Mouse (Mus musculus) erythroblast, embryonic 14.5 days (primary cell): ENCODE measurements around the gene Emb.

ENCODE experiments used
- GATA1 ChIP-seq: IDR thresholded peaks from 2 replicates; pipeline ENCODE4 v1.6.1; 2012; ENCODE audit warnings: low read length, inconsistent platforms, mixed read lengths
- TAL1 ChIP-seq: IDR thresholded peaks from 3 replicates; pipeline ENCODE4 v1.6.1; 2012; ENCODE audit warnings: low read length, inconsistent platforms, mixed read lengths

DNA sequence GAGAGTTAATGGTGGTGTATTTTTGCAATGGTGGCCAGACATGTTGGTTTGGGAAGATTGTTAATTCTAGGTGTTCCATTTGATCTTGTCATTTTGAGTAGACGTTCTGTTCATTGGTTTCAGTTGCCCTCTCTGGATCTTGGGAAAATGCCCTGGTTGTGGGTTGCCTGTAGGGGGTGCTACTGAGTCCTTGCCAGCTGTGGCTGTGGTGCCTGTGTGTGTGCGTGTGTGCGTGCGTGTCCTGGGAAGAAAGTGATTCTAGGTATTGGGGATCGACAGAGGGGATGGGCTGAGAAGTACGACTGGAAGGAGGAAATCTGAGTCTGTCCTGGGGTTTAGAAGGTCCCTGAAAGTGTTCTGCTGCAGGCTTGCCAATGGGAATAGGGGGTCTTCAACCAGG lies 79.1 kb downstream of the Emb start:
- TF ChIP-seq GATA1: no peak
- no peak for TF ChIP-seq TAL1
